Mouse (Mus musculus) intestine, embryonic 16.5 days (tissue): ENCODE results near the gene Hba-x. TPM values are rescaled to one million over a fixed set of nuclear protein-coding genes. Genes with fewer than 3 reads are reported as not detected.

Experiments
- ATAC-seq: fragments of 200-750 bp; cut with Nextera tagmentation; 2 replicates; pipeline ENCODE4 v1.8.0; 2017; ENCODE audit warnings: moderate TSS enrichment, moderate library complexity
- H3K27ac ChIP-seq: fragments of 300-500 bp; sonication (generic); 2 replicates; pipeline ENCODE4 v1.5.1; 2014; ENCODE audit warnings: mild to moderate bottlenecking, low read length
- H3K27me3 ChIP-seq: fragments of 300-500 bp; sonication (generic); replicated peaks from 2 replicates; pipeline ENCODE4 v1.6.1; 2014; ENCODE audit warnings: low read length, control low read depth, mixed read lengths; ENCODE audit not compliant: control insufficient read depth, insufficient read depth
- H3K36me3 ChIP-seq: fragments of 300-500 bp; sonication (generic); 2 replicates; pipeline ENCODE4 v1.6.1; 2014; ENCODE audit warnings: low read length, control low read depth; ENCODE audit not compliant: control insufficient read depth, insufficient read depth
- H3K4me1 ChIP-seq: fragments of 300-500 bp; sonication (generic); 2 replicates; pipeline ENCODE4 v1.6.1; 2014; ENCODE audit warnings: low read length, control low read depth, mixed read lengths; ENCODE audit not compliant: control insufficient read depth, insufficient read depth
- H3K4me2 ChIP-seq: fragments of 300-500 bp; sonication (generic); 2 replicates; pipeline ENCODE4 v1.6.1; 2014; ENCODE audit warnings: low read depth, low read length, control low read depth
- H3K4me3 ChIP-seq: fragments of 300-500 bp; sonication (generic); 2 replicates; pipeline ENCODE4 v1.5.1; 2014; ENCODE audit warnings: mild to moderate bottlenecking, low read length
- H3K9ac ChIP-seq: fragments of 300-500 bp; sonication (generic); 2 replicates; pipeline ENCODE4 v1.6.1; 2014; ENCODE audit warnings: low read depth, low read length
- H3K9me3 ChIP-seq: fragments of 300-500 bp; sonication (generic); 2 replicates; pipeline ENCODE4 v1.6.1; 2016; ENCODE audit warnings: low read length, control low read depth; ENCODE audit not compliant: control insufficient read depth
- WGBS: fragments of 180-500 bp; shearing (Covaris S2); extraction: QIAGEN DNeasy Blood & Tissue Kit; methylation state at CpG from one replicate; pipeline ENCODE4 v1.1.7; 2014; 5-methylcytosine and 5-hydroxymethylcytosine counted together
- polyA plus RNA-seq: library from polyadenylated mRNA; unstranded; fragments of >200 nt; fragmentation: Nextera tagmentation; extraction: Ambion mirVana; gene quantifications from 2 replicates; pipeline ENCODE4 v1.2.1, GENCODE M21; 2015

Gene Hba-x
- 11.6 and 16.4 TPM in 2 replicates for polyA plus RNA-seq

DNA sequence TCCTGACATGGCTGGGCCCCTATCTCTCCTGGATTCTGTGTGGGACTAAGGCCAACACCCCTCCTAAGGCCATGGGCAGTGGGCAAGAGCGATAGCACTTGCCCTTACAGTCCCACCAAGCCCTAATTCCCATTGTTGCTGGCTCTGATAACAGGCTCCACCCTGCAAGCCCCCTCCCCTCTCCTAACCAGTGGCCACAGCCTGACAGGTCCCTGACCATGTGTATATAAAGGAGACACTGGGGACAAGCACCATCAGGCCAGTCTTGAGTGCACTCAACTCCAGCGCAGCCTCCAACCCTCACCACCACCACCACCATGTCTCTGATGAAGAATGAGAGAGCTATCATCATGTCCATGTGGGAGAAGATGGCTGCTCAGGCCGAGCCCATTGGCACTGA is at the start of gene Hba-x:
TSS of gene Hba-x (plus strand) at position 54 of the 400 bp plus-strand sequence.
- H3K4me1 ChIP-seq, result no peaks in the 10 kb centered on the region
- H3K36me3 ChIP-seq, result no peaks in the 10 kb centered on the region
- no peak within 1 kb of the TSS for H3K9ac ChIP-seq
- H3K27me3 ChIP-seq, result peaks cover 28% of the 10 kb centered on the region
- WGBS, result 75% methylated on average over 3 of the region's 3 CpGs
- no peaks in the 10 kb centered on the region for H3K9me3 ChIP-seq
- no peak within 1 kb of the TSS for H3K4me2 ChIP-seq
- H3K4me3 ChIP-seq, result no peak within 1 kb of the TSS
- no peak for ATAC-seq
- H3K27ac ChIP-seq, result no peak within 1 kb of the TSS

DNA sequence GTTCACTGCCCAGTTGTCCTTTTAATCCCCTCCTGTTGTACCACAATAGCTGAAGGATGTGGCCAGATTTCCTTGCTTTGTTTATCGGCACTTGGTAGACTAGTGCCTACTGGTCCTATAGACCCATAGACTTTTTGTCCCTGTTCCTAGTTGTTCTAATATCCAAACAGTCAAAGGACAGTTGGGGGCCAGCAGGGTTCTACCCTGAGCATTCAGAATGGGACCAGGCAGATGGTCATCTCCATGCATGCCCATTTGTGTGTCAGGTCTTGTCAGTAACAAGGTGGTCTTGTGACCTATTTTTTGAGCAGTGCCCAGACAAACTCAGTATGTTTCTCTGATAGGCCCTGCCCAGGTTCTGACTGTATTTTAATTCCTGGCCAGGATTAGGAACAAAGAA is 49.2 kb upstream of the Hba-x start:
- Histone ChIP-seq H3K4me3 (peak overlapping the region; percentile 71), H3K27me3 (no peaks in the 10 kb centered on the region), H3K9me3 (no peaks in the 10 kb centered on the region), H3K36me3 (peaks cover 9% of the 10 kb centered on the region; the same call in 1 of the 2 replicates), H3K4me1 (peaks cover 41% of the 10 kb centered on the region), H3K4me2 (peak overlapping the region; percentile 70), H3K9ac (peak overlapping the region; percentile 86), H3K27ac (peak overlapping the region; percentile 96)
- WGBS, result 39% methylated on average over 1 of the region's 1 CpGs
- no peak for ATAC-seq

GRCm38 (mm10) chr11:32227555-32227954 is 48.6 kb upstream of the Hba-x start:
- H3K36me3 ChIP-seq, result peaks cover 11% of the 10 kb centered on the region; the same call in 1 of the 2 replicates
- H3K4me1 ChIP-seq, result peaks cover 38% of the 10 kb centered on the region
- H3K9me3 ChIP-seq, result no peaks in the 10 kb centered on the region
- H3K9ac ChIP-seq, result no peak overlapping the region
- no peak for ATAC-seq
- WGBS, result 88% methylated on average over 9 of the region's 9 CpGs
- H3K4me3 ChIP-seq, result no peak overlapping the region
- no peak overlapping the region for H3K27ac ChIP-seq
- H3K27me3 ChIP-seq, result no peaks in the 10 kb centered on the region
- H3K4me2 ChIP-seq, result no peak overlapping the region

GRCm38 (mm10) chr11:32228292-32228845 is 47.8 kb upstream of the Hba-x start:
- Histone ChIP-seq H3K4me2 (no peak overlapping the region), H3K9me3 (no peaks in the 10 kb centered on the region), H3K4me1 (peaks cover 30% of the 10 kb centered on the region), H3K9ac (no peak overlapping the region), H3K4me3 (no peak overlapping the region), H3K27me3 (no peaks in the 10 kb centered on the region), H3K36me3 (peaks cover 11% of the 10 kb centered on the region; the same call in 1 of the 2 replicates), H3K27ac (no peak overlapping the region)
- WGBS, result 90% methylated on average over 3 of the region's 3 CpGs
- ATAC-seq, result no peak

DNA sequence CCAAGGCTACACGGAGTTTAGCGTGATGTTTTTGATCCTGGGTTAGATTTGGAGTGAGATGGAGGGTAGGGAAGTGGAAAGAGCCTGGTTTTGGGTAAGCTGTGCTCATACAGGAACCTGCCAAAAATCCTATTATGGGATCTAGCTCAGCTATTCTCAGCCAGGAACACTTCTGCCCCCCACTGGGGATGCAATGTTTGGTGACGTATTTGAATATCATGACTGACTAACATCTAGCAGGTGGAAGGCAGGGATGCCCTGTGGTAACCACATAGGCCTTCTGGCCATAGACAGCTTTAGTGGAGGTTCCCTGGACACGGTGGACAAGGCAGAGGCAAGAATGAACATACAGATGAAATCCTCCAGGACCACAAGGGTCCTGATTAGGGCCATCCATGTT is 46.0 kb upstream of the Hba-x start:
- ATAC-seq, result no peak
- peaks cover 22% of the 10 kb centered on the region for H3K4me1 ChIP-seq
- no peaks in the 10 kb centered on the region for H3K9me3 ChIP-seq
- H3K27ac ChIP-seq, result no peak overlapping the region
- H3K4me3 ChIP-seq, result no peak overlapping the region
- no peaks in the 10 kb centered on the region for H3K27me3 ChIP-seq
- H3K9ac ChIP-seq, result no peak overlapping the region
- peaks cover 14% of the 10 kb centered on the region; the same call in 1 of the 2 replicates for H3K36me3 ChIP-seq
- no peak overlapping the region for H3K4me2 ChIP-seq
- WGBS, result 79% methylated on average over 4 of the region's 4 CpGs

DNA sequence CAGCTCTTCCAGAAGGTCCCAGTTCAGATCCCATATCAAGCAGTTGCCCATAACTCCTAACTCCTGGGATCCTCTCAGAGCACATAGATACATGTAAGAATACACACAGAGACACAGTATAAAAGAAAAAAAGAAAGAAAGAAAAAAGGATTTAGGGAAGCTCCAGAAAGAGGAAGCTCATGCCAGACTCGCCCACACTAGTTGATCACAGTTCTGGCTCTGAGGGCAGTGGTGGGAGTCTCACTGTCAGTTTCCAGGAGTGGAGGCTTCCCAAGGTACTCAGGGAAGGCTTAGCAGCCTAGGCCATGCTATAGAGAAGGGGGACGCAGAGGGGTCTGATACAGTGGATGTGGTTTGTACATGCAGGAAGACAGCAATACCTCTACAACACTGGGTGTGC is 45.1 kb upstream of the Hba-x start:
- Histone ChIP-seq H3K4me3 (no peak overlapping the region), H3K4me2 (no peak overlapping the region), H3K27ac (no peak overlapping the region), H3K36me3 (peaks cover 14% of the 10 kb centered on the region; the same call in 1 of the 2 replicates), H3K9me3 (no peaks in the 10 kb centered on the region), H3K27me3 (no peaks in the 10 kb centered on the region), H3K4me1 (peaks cover 20% of the 10 kb centered on the region), H3K9ac (no peak overlapping the region)
- ATAC-seq, result no peak
- 94% methylated on average over 2 of the region's 2 CpGs for WGBS

DNA sequence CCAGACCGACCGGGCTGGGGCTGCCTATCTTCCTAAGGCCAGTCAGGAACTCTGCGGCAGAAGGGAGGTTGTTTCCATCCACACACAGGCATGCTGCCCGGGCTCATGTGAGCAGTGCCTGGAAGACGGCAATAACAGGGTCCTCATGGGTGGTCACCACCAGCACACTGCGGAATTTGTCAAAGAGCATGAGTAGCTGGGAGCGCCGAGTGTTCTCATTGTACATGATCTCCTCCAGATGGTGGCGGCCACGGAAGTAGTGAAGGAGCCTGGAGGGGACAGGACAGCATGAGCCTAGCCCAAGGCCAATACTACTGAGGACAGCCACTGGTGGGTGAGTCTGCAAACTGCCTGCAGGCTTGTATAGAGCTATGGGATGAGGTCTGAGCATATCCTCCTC is 43.4 kb upstream of the Hba-x start:
- H3K4me1 ChIP-seq, result peaks cover 18% of the 10 kb centered on the region
- H3K36me3 ChIP-seq, result peaks cover 14% of the 10 kb centered on the region; the same call in 1 of the 2 replicates
- no peaks in the 10 kb centered on the region for H3K9me3 ChIP-seq
- no peaks in the 10 kb centered on the region for H3K27me3 ChIP-seq
- 80% methylated on average over 10 of the region's 10 CpGs for WGBS
- no peak overlapping the region for H3K4me3 ChIP-seq
- peak; percentile 40 for ATAC-seq
- H3K4me2 ChIP-seq, result no peak overlapping the region
- no peak overlapping the region for H3K9ac ChIP-seq
- no peak overlapping the region for H3K27ac ChIP-seq

- peaks cover 22% of the 10 kb centered on the region for H3K4me1 ChIP-seq
- no peak overlapping the region for H3K27ac ChIP-seq
- ATAC-seq, result no peak
- no peak overlapping the region for H3K9ac ChIP-seq
- H3K4me2 ChIP-seq, result no peak overlapping the region
- peaks cover 11% of the 10 kb centered on the region; the same call in 1 of the 2 replicates for H3K36me3 ChIP-seq
- no peaks in the 10 kb centered on the region for H3K9me3 ChIP-seq
- H3K4me3 ChIP-seq, result no peak overlapping the region
- no peaks in the 10 kb centered on the region for H3K27me3 ChIP-seq
- WGBS, result 89% methylated on average over 3 of the region's 3 CpGs
Observed at GRCm38 (mm10) chr11:32233895-32234294, 42.3 kb upstream of the Hba-x start.

GRCm38 (mm10) chr11:32234816-32235485 is 41.2 kb upstream of the Hba-x start:
- peak overlapping the region; percentile 49 for H3K27ac ChIP-seq
- no peaks in the 10 kb centered on the region for H3K27me3 ChIP-seq
- peaks cover 22% of the 10 kb centered on the region for H3K4me1 ChIP-seq
- H3K9ac ChIP-seq, result no peak overlapping the region
- 84% methylated on average over 6 of the region's 6 CpGs for WGBS
- no peaks in the 10 kb centered on the region for H3K9me3 ChIP-seq
- no peak for ATAC-seq
- no peak overlapping the region for H3K4me2 ChIP-seq
- H3K4me3 ChIP-seq, result no peak overlapping the region
- peaks cover 9% of the 10 kb centered on the region; the same call in 1 of the 2 replicates for H3K36me3 ChIP-seq
